Mouse (Mus musculus) olfactory bulb, adult 2 months (tissue): ENCODE results near the gene Sik2. TPM values are rescaled to one million over a fixed set of nuclear protein-coding genes. Genes with fewer than 3 reads are reported as not detected.

ENCODE experiments used
- H3K27ac ChIP-seq: fragments of 200-500 bp; 2 replicates; pipeline ENCODE4 v1.5.1; 2012; ENCODE audit warnings: low read depth, low read length; ENCODE audit not compliant: insufficient read depth
- H3K4me1 ChIP-seq: fragments of 200-500 bp; 2 replicates; pipeline ENCODE4 v1.6.1; 2012; ENCODE audit warnings: low read length; ENCODE audit not compliant: control insufficient read depth, insufficient read depth
- H3K4me3 ChIP-seq: fragments of 200-500 bp; 2 replicates; pipeline ENCODE4 v1.5.1; 2012; ENCODE audit warnings: mild to moderate bottlenecking, low read depth, low read length, moderate library complexity; ENCODE audit not compliant: insufficient read depth
- CTCF ChIP-seq: fragments of 200-500 bp; IDR thresholded peaks from 2 replicates; pipeline ENCODE4 v1.5.1; 2012; ENCODE audit warnings: low read depth, mild to moderate bottlenecking, low read length, moderate library complexity; ENCODE audit not compliant: insufficient read depth
- POLR2A ChIP-seq: fragments of 200-500 bp; IDR thresholded peaks from 2 replicates; pipeline ENCODE4 v1.6.1; 2012; ENCODE audit warnings: mild to moderate bottlenecking, low read depth, low read length, moderate library complexity; ENCODE audit not compliant: insufficient read depth
- whole genome bisulfite sequencing: fragments of 180-500 bp; shearing (Covaris S2); methylation state at CpG from one replicate; pipeline ENCODE4 v1.1.7; 2018; 5-methylcytosine and 5-hydroxymethylcytosine counted together
- polyA plus RNA-seq: library from polyadenylated mRNA; stranded (reverse); fragments of >200 nt; gene quantifications from 2 replicates; pipeline ENCODE4 v1.2.4, GENCODE M21; 2012; ENCODE audit warnings: low replicate concordance; ENCODE audit not compliant: missing spikeins, insufficient read depth, insufficient read length

The Sik2 gene
- polyA plus RNA-seq, 1 experiment: not detected

DNA sequence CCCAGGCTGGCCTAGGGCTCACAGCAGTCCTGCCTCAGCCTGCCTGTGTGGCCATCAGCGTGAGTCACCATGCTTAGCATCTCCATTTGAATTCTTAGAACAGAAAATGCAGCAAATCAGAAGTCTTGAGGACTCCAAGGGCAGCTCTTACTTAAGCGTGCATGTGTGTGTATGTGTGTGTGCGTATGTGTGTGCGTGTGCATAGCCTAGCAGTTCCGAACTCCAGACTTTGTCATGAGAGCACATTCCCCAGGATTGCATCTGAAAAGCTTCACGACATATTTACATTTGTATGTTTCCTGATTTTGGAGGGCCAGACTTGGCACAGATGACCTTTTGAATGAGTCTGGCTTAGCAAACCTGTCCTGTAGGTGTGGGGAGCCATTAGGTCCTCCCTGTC lies 161.7 kb downstream of the Sik2 start:
- Histone ChIP-seq H3K27ac (no peak overlapping the region), H3K4me3 (no peak overlapping the region), H3K4me1 (0 out of 2 replicates have a peak, but pooled peaks cover 2% of the 10 kb centered on the region)
- TF ChIP-seq POLR2A: no peak
- TF ChIP-seq CTCF: no peak
- 92% methylated on average over 6 of the region's 6 CpGs for WGBS

DNA sequence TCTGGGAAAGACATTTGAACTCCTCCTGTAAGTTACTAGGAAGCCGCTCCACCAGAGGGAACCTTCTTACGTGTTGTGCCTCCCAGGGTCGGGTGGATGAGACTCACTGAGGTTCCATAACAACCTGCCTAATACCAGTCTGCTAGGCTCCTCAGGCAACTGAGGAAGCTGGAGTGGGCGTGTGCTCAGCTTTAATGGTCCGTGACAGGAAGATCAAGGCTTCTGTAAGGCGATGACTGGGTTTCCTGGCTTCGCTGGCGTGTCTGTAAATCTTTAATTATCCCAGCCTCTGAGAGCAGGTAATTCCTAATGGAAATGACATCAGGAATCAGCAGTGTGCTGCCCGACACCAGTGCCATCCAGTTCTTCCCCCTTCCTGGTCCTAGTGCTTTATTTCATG lies 163.3 kb downstream of the Sik2 start:
- no peak overlapping the region for H3K27ac ChIP-seq
- H3K4me1 ChIP-seq: 0 out of 2 replicates have a peak, but pooled peaks cover 2% of the 10 kb centered on the region
- WGBS: 64% methylated on average over 9 of the region's 9 CpGs
- no peak overlapping the region for H3K4me3 ChIP-seq
- TF ChIP-seq POLR2A: no peak
- TF ChIP-seq CTCF: no peak

DNA sequence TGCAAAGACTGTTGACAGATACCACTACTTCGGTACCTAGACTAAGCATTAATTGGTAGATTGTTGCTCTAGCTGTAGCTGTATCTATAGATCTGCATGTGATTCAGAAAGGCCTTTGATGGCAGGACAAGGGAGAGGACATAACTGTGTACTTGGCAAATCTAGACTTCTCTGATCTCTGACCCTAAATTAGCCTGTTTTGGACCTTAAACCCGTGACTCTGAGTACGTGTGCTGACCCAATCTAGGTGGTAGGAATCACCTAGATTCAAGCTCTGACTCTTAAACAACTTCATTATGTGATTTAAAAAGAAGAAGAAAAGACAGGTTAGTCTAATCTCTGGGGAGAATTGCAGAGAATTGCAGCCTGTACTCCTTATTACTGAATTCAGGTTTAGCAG lies 163.8 kb downstream of the Sik2 start, which contains the start of gene Ppp2r1b:
Ppp2r1b (plus strand) TSS at position 221 of the 400 bp plus-strand sequence.
- H3K27ac ChIP-seq: no peak within 1 kb of the TSS
- 88% methylated on average over 3 of the region's 3 CpGs for WGBS
- H3K4me1 ChIP-seq: no peaks in the 10 kb centered on the region
- TF ChIP-seq CTCF (no peak), POLR2A (no peak)
- H3K4me3 ChIP-seq: no peak within 1 kb of the TSS

Other genes with a start within 250 kb of the Sik2 start
- gene Fdxacb1, start 240.8 kb downstream of the Sik2 start, polyA plus RNA-seq: not detected in 2 replicates
- gene Alg9, start 234.1 kb downstream of the Sik2 start, polyA plus RNA-seq: not detected in 2 replicates
- not detected in 2 replicates for gene 1110032A03Rik, start 233.6 kb downstream of the Sik2 start, polyA plus RNA-seq
- not detected in 2 replicates for gene Ppp2r1b, start 163.8 kb downstream of the Sik2 start, polyA plus RNA-seq
- gene Btg4, start 51.8 kb upstream of the Sik2 start, polyA plus RNA-seq: not detected in 2 replicates
- not detected in 2 replicates for gene Layn, start 68.0 kb upstream of the Sik2 start, polyA plus RNA-seq
- not detected in 2 replicates for gene 4833427G06Rik, start 93.0 kb upstream of the Sik2 start, polyA plus RNA-seq
- not detected in 2 replicates for gene Gm32742, start 156.4 kb upstream of the Sik2 start, polyA plus RNA-seq
- gene Pou2af1, start 204.6 kb upstream of the Sik2 start, polyA plus RNA-seq: not detected in 2 replicates